Mouse (Mus musculus): ENCODE data around the gene Gtdc1.

- no peak for TF ChIP-seq CTCF (IDR thresholded peaks at IDR 0.05; ENCODE audit: low read depth)
- TF ChIP-seq EP300 (IDR thresholded peaks at IDR 0.05; ENCODE audit: low read depth) = no peak
These were observed 73.0 kb downstream of the Gtdc1 start for GRCm38 (mm10) chr2:44854475-44854874.
